In the genomic region with DNA sequence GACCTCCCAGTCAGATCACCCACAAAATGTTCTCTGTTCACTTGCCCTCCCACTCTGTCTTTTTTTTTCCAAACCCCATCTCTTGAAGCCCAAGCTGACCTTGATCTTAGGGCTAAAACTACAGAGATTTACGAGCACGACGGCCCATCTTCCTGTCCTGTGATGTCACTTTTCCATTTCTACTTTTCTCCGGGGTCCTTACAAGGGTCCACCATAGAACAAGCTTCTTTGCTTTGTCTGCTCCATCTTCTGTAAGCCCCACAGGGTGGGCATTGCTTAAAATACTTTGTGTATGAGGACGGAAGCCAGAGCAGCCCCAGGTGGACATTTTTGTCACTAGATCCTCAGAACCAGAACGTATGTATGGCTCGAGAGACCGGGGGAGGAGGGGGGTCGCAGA, we compare ENCODE assay signal across 14 mouse cellular contexts. TPM values are rescaled to one million over a fixed set of nuclear protein-coding genes. Genes with fewer than 3 reads are reported as not detected.
DNase-seq lines count a peak whose midpoint lies in the region; ATAC-seq and TF ChIP-seq lines count a peak whose summit lies in the region.
"Had no signal": no experiment of that assay in that cellular context is flagged by ENCODE, and none has a peak within 500 bp of the region (broad histone marks: within the 10 kb centered on the region; RNA-seq: fewer than 3 reads in every experiment).

No protein-coding gene starts in this region.

- no peaks in the 10 kb centered on the region for H3K27me3 ChIP-seq in forebrain, embryonic 11.5 days (ENCODE audit: control insufficient read depth, insufficient read depth, low read length)
- peaks cover 12% of the 10 kb centered on the region for H3K27me3 ChIP-seq in forebrain, embryonic 12.5 days
- no peaks in the 10 kb centered on the region for H3K27me3 ChIP-seq in hindbrain, postnatal 0 days (ENCODE audit: insufficient read depth, low read length)
- H3K27me3 ChIP-seq in hindbrain, embryonic 13.5 days: no peaks in the 10 kb centered on the region
- H3K27me3 ChIP-seq in ES-Bruce4 (ENCODE audit: control insufficient read depth, insufficient read depth, low read length, poor library complexity, severe bottlenecking): no peaks in the 10 kb centered on the region
- H3K27me3 ChIP-seq in liver, embryonic 15.5 days: no peaks in the 10 kb centered on the region
- H3K27me3 ChIP-seq: hindbrain, embryonic 15.5 days had no signal

- H3K36me3 ChIP-seq in forebrain, embryonic 11.5 days (ENCODE audit: control insufficient read depth, insufficient read depth, low read length): no peaks in the 10 kb centered on the region
- H3K36me3 ChIP-seq in forebrain, embryonic 12.5 days (replicated peaks): no peaks in the 10 kb centered on the region
- H3K36me3 ChIP-seq in hindbrain, postnatal 0 days (ENCODE audit: insufficient read depth, low read length): no peaks in the 10 kb centered on the region
- no peaks in the 10 kb centered on the region for H3K36me3 ChIP-seq in hindbrain, embryonic 13.5 days
- no peaks in the 10 kb centered on the region for H3K36me3 ChIP-seq in ES-Bruce4 (ENCODE audit: control insufficient read depth, insufficient read depth, low read length, poor library complexity, severe bottlenecking)
- no peaks in the 10 kb centered on the region for H3K36me3 ChIP-seq in liver, embryonic 15.5 days (replicated peaks)
- H3K36me3 ChIP-seq: hindbrain, embryonic 15.5 days had no signal

- TF ChIP-seq EP300 in ES-Bruce4 (IDR thresholded peaks at IDR 0.05; ENCODE audit: insufficient read depth, low read depth, low read length): no peak

- no peak overlapping the region for H3K4me2 ChIP-seq in forebrain, embryonic 11.5 days (ENCODE audit: low read depth, low read length, severe bottlenecking)
- no peak overlapping the region; the same call in 1 of the 2 replicates for H3K4me2 ChIP-seq in forebrain, embryonic 12.5 days
- no peak overlapping the region for H3K4me2 ChIP-seq in hindbrain, postnatal 0 days (ENCODE audit: low read depth, low read length)
- H3K4me2 ChIP-seq in hindbrain, embryonic 13.5 days: no peak overlapping the region
- peak overlapping the region; percentile 23; the same call in 1 of the 2 replicates for H3K4me2 ChIP-seq in liver, embryonic 15.5 days
- H3K4me2 ChIP-seq: hindbrain, embryonic 15.5 days had no signal

- TF ChIP-seq POLR2A in ES-Bruce4 (IDR thresholded peaks at IDR 0.05; ENCODE audit: insufficient read depth, low read length): no peak

- H3K9me3 ChIP-seq in forebrain, embryonic 11.5 days (ENCODE audit: control insufficient read depth, low read length): no peaks in the 10 kb centered on the region
- H3K9me3 ChIP-seq in forebrain, embryonic 12.5 days: no peaks in the 10 kb centered on the region
- H3K9me3 ChIP-seq in hindbrain, postnatal 0 days (ENCODE audit: low read length): no peaks in the 10 kb centered on the region
- no peaks in the 10 kb centered on the region for H3K9me3 ChIP-seq in hindbrain, embryonic 13.5 days
- H3K9me3 ChIP-seq in ES-Bruce4 (replicated peaks; ENCODE audit: control insufficient read depth, insufficient read depth, low read length, poor library complexity, severe bottlenecking): no peaks in the 10 kb centered on the region
- H3K9me3 ChIP-seq in liver, embryonic 15.5 days (replicated peaks): no peaks in the 10 kb centered on the region
- H3K9me3 ChIP-seq: hindbrain, embryonic 15.5 days had no signal

- ATAC-seq in forebrain, embryonic 11.5 days (replicated peaks; ENCODE audit: low FRiP score): peak; percentile 37
- no peak for ATAC-seq in forebrain, embryonic 12.5 days (ENCODE audit: low FRiP score)
- ATAC-seq in hindbrain, postnatal 0 days: no peak
- ATAC-seq in hindbrain, embryonic 13.5 days (ENCODE audit: low FRiP score): no peak
- ATAC-seq in liver, embryonic 15.5 days (ENCODE audit: insufficient read depth): no peak

- TF ChIP-seq CTCF in hindbrain, postnatal 0 days (IDR thresholded peaks at IDR 0.05; ENCODE audit: low read depth): no peak
- TF ChIP-seq CTCF in ES-Bruce4 (IDR thresholded peaks at IDR 0.05; ENCODE audit: low read depth, low read length): no peak

- no peak overlapping the region for H3K27ac ChIP-seq in forebrain, embryonic 11.5 days (ENCODE audit: low read depth, low read length)
- H3K27ac ChIP-seq in forebrain, embryonic 12.5 days: no peak overlapping the region
- H3K27ac ChIP-seq in hindbrain, postnatal 0 days: peak overlapping the region; percentile 41; the same call in 1 of the 2 replicates
- H3K27ac ChIP-seq in hindbrain, embryonic 13.5 days: no peak overlapping the region
- peak overlapping the region; percentile 79 for H3K27ac ChIP-seq in ES-Bruce4 (ENCODE audit: insufficient read depth, low read length)
- 0 out of 2 replicates have a peak overlapping the region, but pooled peaks have one; percentile 9 for H3K27ac ChIP-seq in liver, embryonic 15.5 days (replicated peaks)
- H3K27ac ChIP-seq: hindbrain, embryonic 15.5 days; layer of hippocampus, adult 2 months; left cerebral cortex, adult 2 months had no signal

- no peak overlapping the region for H3K9ac ChIP-seq in forebrain, embryonic 11.5 days (ENCODE audit: low read length)
- H3K9ac ChIP-seq in forebrain, embryonic 12.5 days: no peak overlapping the region
- H3K9ac ChIP-seq in hindbrain, postnatal 0 days (replicated peaks; ENCODE audit: low read length): no peak overlapping the region
- H3K9ac ChIP-seq in hindbrain, embryonic 13.5 days: no peak overlapping the region
- no peak overlapping the region for H3K9ac ChIP-seq in ES-Bruce4 (ENCODE audit: low read depth, poor library complexity, severe bottlenecking)
- no peak overlapping the region for H3K9ac ChIP-seq in liver, embryonic 15.5 days
- H3K9ac ChIP-seq: hindbrain, embryonic 15.5 days had no signal

- no peaks in the 10 kb centered on the region for H3K4me1 ChIP-seq in forebrain, embryonic 11.5 days (replicated peaks; ENCODE audit: control insufficient read depth, insufficient read depth, low read length)
- no peaks in the 10 kb centered on the region; the same call in 1 of the 2 replicates for H3K4me1 ChIP-seq in forebrain, embryonic 12.5 days
- H3K4me1 ChIP-seq in hindbrain, postnatal 0 days (ENCODE audit: insufficient read depth, low read length): no peaks in the 10 kb centered on the region
- no peaks in the 10 kb centered on the region for H3K4me1 ChIP-seq in hindbrain, embryonic 13.5 days (replicated peaks)
- H3K4me1 ChIP-seq in ES-Bruce4 (ENCODE audit: control insufficient read depth, insufficient read depth, low read length): peaks cover 2% of the 10 kb centered on the region
- peaks cover 10% of the 10 kb centered on the region for H3K4me1 ChIP-seq in liver, embryonic 15.5 days (replicated peaks)
- H3K4me1 ChIP-seq: hindbrain, embryonic 15.5 days had no signal

- 41% methylated on average over 9 of the region's 9 CpGs for WGBS in forebrain, embryonic 11.5 days
- WGBS in forebrain, embryonic 12.5 days: 24% methylated on average over 9 of the region's 9 CpGs
- 45% methylated on average over 9 of the region's 9 CpGs for WGBS in hindbrain, postnatal 0 days
- 33% methylated on average over 9 of the region's 9 CpGs for WGBS in hindbrain, embryonic 13.5 days
- WGBS in liver, embryonic 15.5 days (ENCODE audit: insufficient replicate concordance): 41% methylated on average over 9 of the region's 9 CpGs

- H3K4me3 ChIP-seq in forebrain, embryonic 11.5 days (ENCODE audit: low read depth, low read length): no peak overlapping the region
- H3K4me3 ChIP-seq in forebrain, embryonic 12.5 days (replicated peaks): no peak overlapping the region
- H3K4me3 ChIP-seq in hindbrain, postnatal 0 days (ENCODE audit: low read length): no peak overlapping the region
- H3K4me3 ChIP-seq in hindbrain, embryonic 13.5 days: no peak overlapping the region
- H3K4me3 ChIP-seq in ES-Bruce4 (ENCODE audit: low read depth, low read length): no peak overlapping the region
- no peak overlapping the region for H3K4me3 ChIP-seq in liver, embryonic 15.5 days (replicated peaks)
- H3K4me3 ChIP-seq: erythroblast, embryonic 14.5 days; hindbrain, embryonic 15.5 days; layer of hippocampus, adult 2 months; left cerebral cortex, adult 2 months had no signal

- no peak for DNase-seq in forebrain, embryonic 11.5 days (ENCODE audit: low spot score)
- no peak for DNase-seq in hindbrain, postnatal 0 days (ENCODE audit: low spot score)
- no peak for DNase-seq in urinary bladder, postnatal 25 days (ENCODE audit: low spot score)
- DNase-seq in right cerebral cortex, postnatal 14 days: no peak
- DNase-seq: cerebellum, adult 18-20 months; kidney, adult 18-20 months had no signal

RNA-seq across cellular contexts. Expression of gene Rbbp7, which starts 32.4 kb away (rescaled TPM):
- polyA plus RNA-seq in forebrain, embryonic 11.5 days (2014; fragmentation: Nextera tagmentation; extraction: Ambion mirVana): 366 and 367 TPM in 2 replicates
- 281 and 291 TPM in 2 replicates for polyA plus RNA-seq in forebrain, embryonic 12.5 days (2016; fragmentation: Nextera tagmentation; extraction: Ambion mirVana)
- total RNA-seq in hindbrain, postnatal 0 days (2014; rRNA removed): 97.1 and 112 TPM in 2 replicates
- 254 TPM in 2 replicates for polyA plus RNA-seq in hindbrain, postnatal 0 days (2015; fragmentation: Nextera tagmentation; extraction: Ambion mirVana)
- polyA plus RNA-seq in hindbrain, embryonic 13.5 days (2015; fragmentation: Nextera tagmentation; extraction: Ambion mirVana): 217 and 218 TPM in 2 replicates
- polyA plus RNA-seq in ES-Bruce4 (2011; ENCODE audit: insufficient read depth, insufficient read length, low read depth, missing spikeins): 525 and 560 TPM in 2 replicates
- 250 and 289 TPM in 2 replicates for polyA plus RNA-seq in liver, embryonic 15.5 days (2015; fragmentation: Nextera tagmentation; extraction: Ambion mirVana)

Comparison
In these comparisons a context has a peak if more than half of its experiments do, and no peak if none do; other contexts are left out.
1. H3K27ac ChIP-seq: peak in hindbrain, postnatal 0 days (single experiment), ES-Bruce4 (single experiment) and liver, embryonic 15.5 days (single experiment); none in forebrain, embryonic 11.5 days (single experiment), forebrain, embryonic 12.5 days (single experiment) and hindbrain, embryonic 13.5 days (single experiment).